Mouse (Mus musculus) cerebellum, adult 11 months (tissue): ENCODE data around the gene Tmem175.
A peak's percentile ranks its signal among the peaks of the same experiment; 100 is the strongest.
"Not testable (repeated sequence)": the region's sequence is repeated elsewhere in the genome, so short reads cannot be mapped to it uniquely, and the experiment has no call there.

Source experiments
- DNase-seq: peaks from one replicate; pipeline ENCODE4 v3.0.0; 2022

The Tmem175 gene

DNA sequence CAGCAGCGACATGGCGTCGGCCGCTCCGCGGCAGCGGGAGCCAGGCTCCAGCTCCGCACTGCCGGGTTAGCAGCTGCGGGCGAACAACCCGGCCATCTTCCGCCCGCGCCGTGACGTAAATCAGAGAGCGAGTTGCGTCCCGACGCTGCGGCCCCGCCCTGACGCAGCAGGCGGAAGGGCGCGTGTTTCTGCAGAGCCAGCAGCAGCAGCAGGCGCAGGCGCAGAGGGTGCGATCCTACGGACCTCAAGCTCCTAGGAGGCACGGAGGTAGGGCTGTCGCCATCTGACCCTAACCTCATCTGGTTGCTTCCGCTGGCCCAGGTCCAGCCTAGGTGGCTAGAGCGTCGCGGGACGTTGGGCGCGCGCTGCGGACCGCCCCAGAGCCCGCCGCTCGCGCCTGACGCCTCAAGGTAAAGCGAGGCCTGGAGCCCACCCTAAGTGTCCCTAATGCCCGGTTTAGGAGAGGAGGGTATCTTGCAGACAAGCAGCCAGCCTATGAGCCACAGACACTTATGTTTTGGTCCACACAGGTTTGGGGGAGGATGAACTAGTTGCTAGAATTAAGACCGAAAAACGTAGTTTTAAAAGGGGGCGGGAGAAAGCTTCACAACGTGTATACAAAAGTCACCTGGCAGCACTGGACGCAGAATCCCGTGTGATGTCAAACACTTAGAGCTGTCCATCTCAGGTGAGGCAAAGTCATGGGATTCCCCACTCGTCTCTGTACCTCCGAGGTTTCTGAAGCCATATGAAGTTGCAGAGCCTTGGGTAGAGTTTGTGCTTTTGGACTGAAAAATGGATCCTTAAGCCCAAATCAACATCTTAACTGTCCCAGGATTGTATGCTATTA is at the start of gene Tmem175, which contains the start of gene Gak:
Gene Tmem175, plus strand, starts transcription at position 137 of the 850 bp plus-strand sequence.
Gene Gak, minus strand, starts transcription at position 122 of the 850 bp plus-strand sequence.
- peak; percentile 90 for DNase-seq

DNA sequence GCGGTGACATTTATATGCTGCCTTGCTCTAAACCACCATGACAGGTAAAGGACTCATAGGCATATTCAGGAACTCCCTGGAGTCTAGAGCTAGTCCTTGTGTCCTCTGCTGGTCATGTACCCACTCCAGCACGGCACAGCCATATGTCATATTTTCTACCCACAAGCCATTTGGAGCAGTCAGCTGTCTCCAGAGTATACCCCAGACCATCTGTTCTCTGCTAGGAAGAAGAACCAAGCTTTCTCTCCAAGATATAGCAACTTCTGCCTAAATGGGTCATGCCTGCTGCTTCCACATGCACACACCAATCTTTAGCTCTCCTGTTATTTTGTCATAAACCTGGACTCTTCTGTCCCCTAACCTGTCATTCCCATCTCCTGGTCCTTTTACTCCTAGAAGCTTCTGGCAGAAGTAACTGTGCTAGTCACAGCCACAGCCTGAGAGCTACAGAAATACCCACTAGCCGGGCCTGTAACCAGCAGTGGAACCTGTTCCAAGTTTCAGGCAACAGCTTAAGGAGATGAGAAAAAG is 48.1 kb upstream of the Tmem175 start:
- DNase-seq, result peak; percentile 57

GRCm38 (mm10) chr5:108599923-108600322 is 29.6 kb upstream of the Tmem175 start:
- no peak for DNase-seq

DNA sequence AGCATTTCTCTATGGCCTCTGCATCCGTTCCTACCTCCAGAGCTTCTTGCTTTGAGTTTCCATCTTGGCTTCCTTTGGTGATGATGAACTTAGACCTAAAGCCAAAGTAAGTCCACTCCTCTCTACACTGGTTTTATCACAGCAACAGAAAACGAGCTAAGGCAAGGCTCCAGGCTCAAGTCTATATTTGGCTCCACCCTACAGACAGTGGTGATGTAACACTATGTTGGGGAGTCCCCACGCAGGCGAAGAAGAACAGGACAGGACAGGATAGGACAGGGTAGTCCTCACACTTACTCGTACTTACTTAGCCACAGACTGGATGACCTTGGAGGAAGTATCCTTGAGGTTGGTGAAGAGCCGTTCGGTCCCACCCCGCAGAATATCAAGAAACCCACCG is 27.0 kb upstream of the Tmem175 start:
- no peak for DNase-seq

GRCm38 (mm10) chr5:108610426-108610825 is 19.1 kb upstream of the Tmem175 start:
- DNase-seq, result no peak

DNA sequence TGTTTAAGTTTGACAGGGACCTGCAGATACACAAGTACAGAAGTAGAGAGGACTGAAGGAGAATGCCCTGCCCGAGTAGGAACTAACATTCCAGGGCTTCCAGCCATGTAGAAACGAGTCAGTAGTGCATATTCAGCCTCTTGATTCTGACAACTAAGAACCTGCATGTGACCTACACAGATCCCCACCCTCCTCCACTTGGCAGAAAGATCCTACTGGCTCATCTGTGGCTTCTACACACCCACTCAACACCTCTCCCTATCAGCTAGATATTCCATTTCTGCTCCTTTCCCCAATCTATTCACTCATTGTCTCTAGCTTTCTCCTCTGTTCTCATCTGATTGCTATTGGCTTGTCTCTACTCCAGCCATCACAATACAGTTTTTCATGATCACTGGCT is 7.7 kb upstream of the Tmem175 start:
- DNase-seq, result no peak

- DNase-seq, result no peak
Observed at GRCm38 (mm10) chr5:108626050-108626660, 3.4 kb upstream of the Tmem175 start.

- DNase-seq, result no peak
Observed at GRCm38 (mm10) chr5:108628891-108629633, 508 bp upstream of the Tmem175 start.

DNA sequence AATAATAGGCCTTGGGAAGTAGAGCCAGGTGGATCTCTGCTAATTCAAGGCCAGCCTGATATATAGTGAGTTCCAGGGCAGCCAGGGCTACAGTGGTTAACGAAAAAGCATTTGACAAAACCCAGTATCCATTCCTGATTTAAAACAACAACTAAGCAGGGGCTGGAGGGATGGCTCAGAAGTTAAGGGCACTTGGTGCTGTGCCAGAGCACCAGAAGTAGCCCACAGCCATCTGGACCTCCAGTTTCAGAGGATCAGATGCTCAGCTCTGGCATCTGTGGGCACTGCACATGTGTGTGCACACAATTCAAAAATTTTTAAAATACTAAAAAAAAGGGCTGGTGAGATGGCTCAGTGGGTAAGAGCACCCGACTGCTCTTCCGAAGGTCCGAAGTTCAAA is 4.1 kb downstream of the Tmem175 start:
- DNase-seq, result no peak

DNA sequence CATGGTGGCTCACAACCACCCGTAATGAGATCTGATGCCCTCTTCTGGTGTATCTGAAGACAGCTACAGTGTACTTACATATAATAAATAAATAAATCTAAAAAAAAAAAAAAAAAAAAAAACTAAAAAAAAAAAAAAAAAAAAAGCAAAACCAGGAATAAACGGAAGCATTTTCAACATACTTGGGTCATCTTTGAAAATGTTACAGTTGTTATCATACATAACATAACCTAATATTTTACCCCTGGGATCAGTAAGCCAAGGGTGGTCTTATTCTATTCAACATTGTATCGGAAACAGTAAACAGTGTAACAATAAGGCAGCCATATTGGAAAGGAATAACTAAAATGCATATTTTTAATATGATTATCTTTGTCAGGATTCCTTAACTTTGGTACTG is 4.5 kb downstream of the Tmem175 start:
- not testable (repeated sequence) for DNase-seq

- no peak for DNase-seq
Observed at GRCm38 (mm10) chr5:108636172-108636571, 6.6 kb downstream of the Tmem175 start.

DNA sequence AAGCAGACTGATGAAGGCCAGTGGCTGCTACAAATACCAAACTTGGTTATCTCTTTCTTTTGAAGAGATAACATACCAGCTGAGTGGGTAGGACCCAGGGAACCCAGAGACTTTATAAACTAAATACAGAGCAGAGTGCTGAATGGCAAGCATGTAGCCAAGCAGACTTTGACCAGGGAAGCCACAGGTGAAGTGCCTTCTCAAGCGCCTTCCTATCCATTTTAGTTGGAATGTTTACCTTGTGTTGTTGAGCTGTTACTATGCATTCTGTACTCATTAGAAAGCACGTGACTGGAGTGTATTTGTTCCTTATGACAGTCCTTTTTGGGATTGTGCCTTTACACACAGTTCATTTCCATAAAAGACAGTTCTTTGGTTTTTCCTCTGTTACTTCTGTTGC is 14.1 kb downstream of the Tmem175 start:
- no peak for DNase-seq

- peak; percentile 48 for DNase-seq
Observed at GRCm38 (mm10) chr5:108645651-108646342, 16.2 kb downstream of the Tmem175 start.

- DNase-seq, result no peak
Observed at GRCm38 (mm10) chr5:108646343-108646660, 16.7 kb downstream of the Tmem175 start.

GRCm38 (mm10) chr5:108647311-108647710 is 17.7 kb downstream of the Tmem175 start:
- DNase-seq, result no peak

- DNase-seq, result no peak
Observed at GRCm38 (mm10) chr5:108647820-108648465, 18.4 kb downstream of the Tmem175 start.

DNA sequence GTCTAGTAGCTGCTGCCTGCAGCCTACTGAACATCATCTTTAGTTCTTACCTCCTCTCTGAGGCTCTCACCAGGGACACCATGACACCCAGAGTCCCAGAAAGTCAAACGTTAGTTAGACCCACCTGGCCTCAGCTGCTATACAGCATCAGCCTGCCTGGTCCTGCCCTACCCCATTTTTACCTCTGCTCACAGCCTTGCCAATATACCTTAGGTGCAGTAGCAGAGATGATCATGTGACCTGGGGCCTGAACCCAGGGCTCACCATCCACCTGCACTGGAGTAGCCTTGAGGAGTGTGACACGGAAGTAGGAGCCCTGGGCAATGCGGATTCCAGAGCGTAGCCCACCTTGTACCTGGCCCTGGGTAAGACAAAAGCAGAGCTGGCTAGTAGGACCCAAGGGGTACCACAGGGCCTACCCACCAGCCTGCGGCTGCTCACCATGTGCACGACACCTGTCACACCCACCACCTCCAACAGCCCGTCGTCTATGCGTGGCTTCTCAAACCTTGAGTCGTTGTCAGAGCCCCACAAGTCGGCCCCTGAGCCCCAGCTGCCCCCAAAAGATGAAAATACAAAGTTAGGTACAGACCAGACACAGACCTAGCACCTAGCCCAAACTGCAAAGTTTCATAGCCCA is 19.5 kb downstream of the Tmem175 start:
- no peak for DNase-seq

- DNase-seq, result no peak
Observed at GRCm38 (mm10) chr5:108650341-108650740, 20.8 kb downstream of the Tmem175 start.

GRCm38 (mm10) chr5:108651136-108651720 is 21.7 kb downstream of the Tmem175 start:
- DNase-seq, result no peak

- peak; percentile 73 for DNase-seq
Observed at GRCm38 (mm10) chr5:108651823-108652222, 22.3 kb downstream of the Tmem175 start.

DNA sequence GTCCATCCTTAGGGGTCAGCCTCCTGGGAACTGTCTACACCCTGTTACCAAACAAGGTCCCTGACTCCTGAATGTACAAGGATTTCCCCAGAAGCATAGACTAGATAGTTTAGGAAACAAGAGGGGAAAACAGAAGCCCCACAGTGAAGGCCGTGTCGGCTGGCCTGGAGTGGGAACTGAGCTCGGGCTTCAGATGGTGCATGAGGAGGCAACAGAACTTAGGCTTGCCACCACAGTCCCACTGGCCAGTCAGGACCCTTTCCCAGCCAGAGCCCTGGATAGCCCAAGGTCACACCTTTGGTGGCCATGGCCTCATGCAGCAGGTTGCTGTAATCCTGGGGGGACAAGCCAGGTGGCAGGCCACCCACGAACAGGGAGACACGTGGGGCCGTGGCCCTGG is 23.8 kb downstream of the Tmem175 start:
- no peak for DNase-seq
